Mouse (Mus musculus) embryonic stem cell, embryonic (primary cell): Measurements from ENCODE around the gene Ppox.

ENCODE experiments used
- CTCF ChIA-PET, 4 experiments: fragments of 300-600 bp in 2 of 4; fragments of 350-600 bp in 2 of 4; sonication (Branson Sonifier 250); formaldehyde crosslinking; loops; one replicate each; lab custom pipeline; 2022; ENCODE audit warnings: inconsistent platforms in 2 of 4; lab: Charles Lee
- POLR2A ChIA-PET, 4 experiments: fragments of 300-600 bp in 2 of 4; fragments of 350-600 bp in 2 of 4; sonication (Branson Sonifier 250); formaldehyde crosslinking; loops; one replicate each; lab custom pipeline; 2022; ENCODE audit warnings: antibody characterized with exemption in 4 of 4, inconsistent platforms in 1 of 4; lab: Charles Lee

Gene Ppox

DNA sequence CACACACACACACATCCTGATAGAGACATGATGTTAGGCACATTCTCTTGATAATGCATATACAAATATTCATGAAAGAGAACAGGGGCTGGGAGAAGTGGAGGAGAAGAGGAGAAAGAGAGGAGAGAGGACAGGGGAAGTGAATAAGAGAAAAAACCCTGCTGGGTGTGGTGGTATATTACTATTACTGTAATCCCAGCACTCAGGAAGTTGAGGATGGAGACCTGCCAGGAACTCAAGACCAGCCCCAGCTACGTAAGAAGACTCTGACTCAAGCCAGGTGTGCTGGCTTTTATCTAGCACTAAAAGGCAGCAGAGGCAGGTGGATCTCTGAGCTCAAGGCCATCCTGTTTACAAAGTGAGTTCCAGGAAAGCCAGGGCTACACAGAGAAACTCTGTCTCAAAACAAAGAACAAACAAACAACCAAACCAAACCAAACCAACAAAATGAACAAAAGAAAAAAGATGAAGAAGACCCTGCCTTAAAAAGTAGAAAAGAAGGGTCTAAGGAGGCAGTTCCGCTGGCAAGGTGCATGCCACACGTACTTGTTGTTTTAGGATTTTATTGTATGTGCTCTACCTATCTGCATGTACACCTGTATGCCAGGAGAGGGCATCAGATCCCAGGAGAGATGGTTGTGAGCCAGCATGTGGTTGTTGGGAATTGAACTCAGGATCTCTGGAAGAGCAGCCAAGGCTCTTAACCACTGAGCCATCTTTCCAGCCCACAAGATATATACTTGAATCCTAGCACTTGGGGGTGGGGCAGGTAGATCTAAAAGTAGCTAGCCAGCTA, 17.1 kb downstream of the Ppox start:
- ChIA-PET POLR2A (interaction anchor here (0.6 to 2.3 kb wide), 13 partner anchors 12 to 238 kb away, joined by 3 to 7 read pairs (median 3); partner anchors contain the start of genes Ppox (in 1 of the 4) and Usf1 (in 1 of the 4)), CTCF (interaction anchor here (0.6 to 3.1 kb wide), 13 partner anchors 12 to 812 kb away, joined by 3 to 20 read pairs (median 5); partner anchors contain the start of gene Ppox (in 1 of the 4))

DNA sequence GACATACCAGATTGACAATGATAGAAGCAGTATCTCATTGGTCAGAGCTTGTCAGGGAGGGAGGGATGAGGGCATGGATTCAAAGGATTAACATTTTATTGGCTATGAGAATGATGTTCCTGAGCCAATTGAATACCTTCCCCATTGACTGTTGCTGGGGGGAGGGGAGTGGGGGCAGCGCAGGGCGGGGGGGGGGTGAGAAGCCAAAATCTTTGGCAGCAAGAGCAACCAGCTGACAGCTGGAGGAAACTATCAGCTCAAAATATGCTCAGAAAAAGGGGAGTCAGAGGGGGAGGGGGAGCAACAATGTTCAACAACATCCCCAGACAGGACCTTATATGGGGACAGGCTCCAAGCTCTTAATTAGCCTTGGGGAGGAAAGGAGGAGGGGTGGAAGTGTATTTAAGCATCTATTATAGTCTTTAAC, 17.8 kb downstream of the Ppox start:
- ChIA-PET CTCF (interaction anchor here (0.6 to 3.1 kb wide), 15 partner anchors 8 to 1503 kb away, joined by 3 to 20 read pairs (median 3); partner anchors contain the start of genes Apoa2 (in 1 of the 4) and Ppox (in 1 of the 4)), POLR2A (interaction anchor here (0.6 to 2.3 kb wide), 18 partner anchors 11 to 238 kb away, joined by 3 to 10 read pairs (median 3); partner anchors contain the start of genes Ppox (in 1 of the 4) and Usf1 (in 1 of the 4))

GRCm38 (mm10) chr1:171262594-171263130, 18.3 kb downstream of the Ppox start:
- ChIA-PET CTCF (interaction anchor here (0.5 to 3.1 kb wide), 18 partner anchors 9 to 1502 kb away, joined by 3 to 20 read pairs (median 4); partner anchors contain the start of genes Apoa2 (in 1 of the 4), Itln1 (in 1 of the 4), Ndufs2 (in 1 of the 4) and Ppox (in 1 of the 4)), POLR2A (interaction anchor here (0.6 to 2.3 kb wide), 16 partner anchors 9 to 685 kb away, joined by 3 to 10 read pairs (median 4); partner anchors contain the start of gene Ppox (in 1 of the 4))

DNA sequence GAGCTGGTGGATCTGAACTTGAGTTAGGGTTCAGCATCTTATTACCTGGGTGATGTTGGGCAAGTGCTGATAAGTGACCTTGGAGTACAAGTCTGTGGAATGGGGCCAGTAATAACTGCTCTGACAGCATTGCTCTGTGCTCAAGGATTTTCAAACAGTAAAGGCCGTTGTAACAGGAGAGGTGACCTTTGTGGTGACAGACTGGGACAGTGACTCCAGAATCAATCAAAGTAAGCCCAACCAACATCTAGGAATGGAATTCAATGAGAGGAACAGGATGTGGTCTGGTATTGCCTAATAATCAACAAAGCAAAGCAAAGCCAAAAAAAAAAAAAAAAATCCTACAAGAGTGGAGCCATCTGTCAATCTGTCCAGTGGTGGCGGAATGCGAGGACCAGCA, 20.7 kb downstream of the Ppox start:
- ChIA-PET CTCF (no interaction called here), POLR2A (interaction anchor here in 2 of 4 experiments (1.0 to 1.4 kb wide), 4 partner anchors 10 to 25 kb away, joined by 3 to 5 read pairs (median 3); partner anchors contain the start of gene B4galt3 (in 1 of the 2))

GRCm38 (mm10) chr1:171258921-171259320, 22.1 kb downstream of the Ppox start:
- CTCF ChIA-PET: interaction anchor here in 3 of 4 experiments (0.6 to 1.2 kb wide), 6 partner anchors 12 to 357 kb away, joined by 3 to 4 read pairs (median 3); no protein-coding TSS in a partner anchor
- POLR2A ChIA-PET: interaction anchor here in 2 of 4 experiments (1.0 to 2.6 kb wide), 3 partner anchors 11 to 152 kb away, joined by 4 to 8 read pairs (median 4); partner anchors contain the start of gene B4galt3 (in 2 of the 2)

- POLR2A ChIA-PET: interaction anchor here in 3 of 4 experiments (0.6 to 2.6 kb wide), 10 partner anchors 9 to 1244 kb away, joined by 3 to 14 read pairs (median 4); partner anchors contain the start of genes B4galt3 (in 2 of the 3), Ppox (in 2 of the 3) and Cfap126 (in 1 of the 3)
- CTCF ChIA-PET: interaction anchor here (0.5 to 1.8 kb wide), 13 partner anchors 10 to 356 kb away, joined by 3 to 8 read pairs (median 4); partner anchors contain the start of gene Ppox (in 1 of the 4)
Measured at GRCm38 (mm10) chr1:171257781-171258180, 23.2 kb downstream of the Ppox start.

DNA sequence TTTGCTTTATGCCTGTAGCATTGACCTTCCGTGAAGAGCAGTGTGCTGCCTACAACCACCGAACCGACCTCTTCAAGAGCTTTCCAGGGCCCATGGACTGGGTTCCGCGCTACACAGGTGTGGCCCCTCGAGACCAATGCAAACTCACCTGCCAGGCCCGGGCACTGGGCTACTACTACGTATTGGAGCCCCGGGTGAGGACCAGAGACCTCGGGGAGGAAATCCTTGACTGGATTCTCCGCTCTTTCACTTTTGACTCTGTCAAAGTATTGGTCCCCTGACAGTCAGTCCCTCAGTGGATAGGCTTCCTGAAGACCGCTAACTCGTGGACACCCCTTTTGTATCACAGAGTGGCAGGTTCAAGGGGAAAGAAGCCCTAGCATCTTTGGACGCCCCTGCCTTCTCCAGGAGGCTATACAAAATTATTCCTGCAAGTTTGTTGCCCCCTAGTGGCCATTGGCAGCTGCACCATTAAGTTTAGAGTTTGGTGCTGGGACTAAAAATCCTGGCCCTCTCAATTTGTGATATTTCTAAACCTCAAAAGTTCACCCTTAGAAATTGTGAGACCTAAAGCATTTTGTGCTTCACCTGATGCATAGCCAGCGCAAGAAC, 23.9 kb downstream of the Ppox start:
- CTCF ChIA-PET: interaction anchor here (0.5 to 1.8 kb wide), 12 partner anchors 11 to 356 kb away, joined by 3 to 8 read pairs (median 4); partner anchors contain the start of gene Ppox (in 1 of the 4)
- POLR2A ChIA-PET: interaction anchor here in 3 of 4 experiments (0.7 to 2.6 kb wide), 10 partner anchors 10 to 146 kb away, joined by 3 to 14 read pairs (median 4); partner anchors contain the start of genes B4galt3 (in 2 of the 3), Ppox (in 2 of the 3) and Cfap126 (in 1 of the 3)

- POLR2A ChIA-PET: interaction anchor here in 2 of 4 experiments (1.3 to 2.6 kb wide), 4 partner anchors 9 to 13 kb away, joined by 3 to 14 read pairs (median 4); partner anchors contain the start of gene B4galt3 (in 1 of the 2)
- CTCF ChIA-PET: no interaction called here
Measured at GRCm38 (mm10) chr1:171256095-171256818, 24.7 kb downstream of the Ppox start.

DNA sequence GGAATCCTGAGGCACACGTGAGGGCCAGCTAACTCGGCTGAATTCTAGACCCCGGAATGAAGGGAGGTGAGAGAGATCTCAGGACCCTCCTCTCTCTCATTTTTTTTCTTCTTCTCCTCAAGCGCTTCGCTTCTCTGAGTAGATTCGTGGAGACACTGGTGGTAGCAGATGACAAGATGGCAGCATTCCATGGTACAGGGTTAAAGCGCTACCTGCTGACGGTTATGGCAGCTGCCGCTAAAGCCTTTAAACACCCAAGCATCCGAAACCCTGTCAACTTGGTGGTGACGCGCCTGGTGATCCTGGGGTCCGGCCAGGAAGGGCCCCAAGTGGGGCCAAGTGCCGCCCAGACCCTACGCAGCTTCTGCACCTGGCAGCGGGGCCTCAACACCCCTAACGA, 28.6 kb downstream of the Ppox start:
- POLR2A ChIA-PET: interaction anchor here in 3 of 4 experiments (0.6 to 2.8 kb wide), 27 partner anchors 10 to 275 kb away, joined by 3 to 12 read pairs (median 4); partner anchors contain the start of genes B4galt3 (in 2 of the 3), Cfap126 (in 2 of the 3), Pcp4l1 (in 1 of the 3) and Ppox (in 1 of the 3)
- CTCF ChIA-PET: interaction anchor here in 3 of 4 experiments (0.6 to 2.6 kb wide), 12 partner anchors 10 to 764 kb away, joined by 3 to 12 read pairs (median 6); partner anchors contain the start of genes Tomm40l (in 2 of the 3) and Ppox (in 1 of the 3)

- POLR2A ChIA-PET: interaction anchor here (0.5 to 3.4 kb wide), 43 partner anchors 9 to 343 kb away, joined by 3 to 21 read pairs (median 4); partner anchors contain the start of genes B4galt3 (in 3 of the 4), Cfap126 (in 2 of the 4), Dedd (in 1 of the 4) and Klhdc9 (in 1 of the 4)
- CTCF ChIA-PET: interaction anchor here (0.5 to 2.6 kb wide), 20 partner anchors 9 to 764 kb away, joined by 3 to 12 read pairs (median 5); partner anchors contain the start of genes Tomm40l (in 2 of the 4) and Ppox (in 1 of the 4)
Measured at GRCm38 (mm10) chr1:171251594-171252324, 29.2 kb downstream of the Ppox start.

GRCm38 (mm10) chr1:171250680-171251593, 30.0 kb downstream of the Ppox start, which contains the start of gene Ndufs2:
Gene Ndufs2 (minus strand): TSS chr1:171251388.
- ChIA-PET CTCF (interaction anchor here (0.6 to 2.6 kb wide), 17 partner anchors 9 to 139 kb away, joined by 3 to 12 read pairs (median 4); partner anchors contain the start of genes Ppox (in 1 of the 4) and Tomm40l (in 1 of the 4)), POLR2A (interaction anchor here (0.5 to 3.4 kb wide), 39 partner anchors 9 to 342 kb away, joined by 3 to 21 read pairs (median 4); partner anchors contain the start of genes B4galt3 (in 3 of the 4), Cfap126 (in 1 of the 4), Dedd (in 1 of the 4) and Klhdc9 (in 1 of the 4))

DNA sequence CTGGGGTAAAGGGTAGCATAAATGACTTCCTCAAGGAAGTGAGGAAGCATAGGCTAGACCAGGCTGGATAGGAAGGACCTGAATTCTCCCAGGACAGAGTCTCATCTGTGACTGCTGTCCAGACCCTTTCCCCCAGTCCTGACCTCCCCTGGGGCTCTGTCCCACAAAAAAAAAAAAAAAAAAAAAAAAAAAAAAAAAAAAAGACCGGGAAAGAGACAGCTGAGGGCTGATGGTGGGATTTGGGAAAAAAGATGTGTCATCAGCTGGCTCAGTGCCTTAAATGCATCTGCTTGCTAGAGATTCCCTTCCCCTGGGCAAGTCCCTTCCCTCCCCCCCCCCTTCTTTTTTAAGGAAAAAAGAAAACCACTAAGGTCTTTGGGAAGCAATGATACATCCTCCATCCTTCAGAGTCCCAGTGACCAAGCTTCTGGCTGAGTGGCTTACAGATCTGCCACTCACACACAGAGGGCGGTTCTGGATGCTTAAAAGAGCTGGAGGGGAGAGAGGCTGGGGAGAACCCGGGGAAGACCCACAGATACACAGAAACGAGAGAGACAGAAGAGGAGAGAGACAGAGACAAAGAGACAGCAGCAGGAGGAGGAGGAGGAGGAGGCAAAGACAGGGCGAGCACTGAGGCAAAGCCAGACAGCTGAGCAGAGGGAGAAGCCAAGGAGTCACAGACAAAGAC, 30.9 kb downstream of the Ppox start, which contains the start of gene Adamts4:
Adamts4 (plus strand) TSS at position 509 of the 688 bp plus-strand sequence.
- ChIA-PET POLR2A (interaction anchor here (0.5 to 3.4 kb wide), 26 partner anchors 9 to 252 kb away, joined by 3 to 21 read pairs (median 4); partner anchors contain the start of genes B4galt3 (in 2 of the 4), Cfap126 (in 1 of the 4), Dedd (in 1 of the 4) and Pcp4l1 (in 1 of the 4)), CTCF (interaction anchor here in 3 of 4 experiments (0.5 to 2.6 kb wide), 12 partner anchors 8 to 196 kb away, joined by 3 to 12 read pairs (median 4); partner anchors contain the start of genes Fcer1g (in 1 of the 3) and Tomm40l (in 1 of the 3))
